9 mouse cellular contexts compared by ENCODE assay signal in the genomic region with DNA sequence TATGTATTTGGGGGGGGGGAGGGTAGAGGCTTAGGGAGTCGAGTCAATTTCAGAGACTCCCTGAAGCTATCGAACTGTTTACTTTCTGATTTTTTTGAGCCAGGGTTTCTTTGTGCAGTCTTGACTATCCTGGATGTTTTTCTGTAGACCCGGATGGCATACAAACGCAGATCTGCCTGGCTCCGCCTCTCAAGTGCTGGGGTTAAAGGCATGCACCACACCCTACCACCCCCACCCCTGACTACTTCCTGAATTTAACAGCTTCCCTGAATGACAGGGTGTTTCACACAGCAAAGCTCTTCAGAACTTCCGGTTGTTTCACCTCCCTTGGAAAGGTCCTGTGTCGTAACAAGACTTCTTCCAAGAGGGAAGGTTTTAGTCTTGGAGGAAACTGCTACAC. TPM values are rescaled to one million over a fixed set of nuclear protein-coding genes. Genes with fewer than 3 reads are reported as not detected.
DNase-seq lines count a peak whose midpoint lies in the region; ATAC-seq and TF ChIP-seq lines count a peak whose summit lies in the region.
"Had no signal": no experiment of that assay in that cellular context is flagged by ENCODE, and none has a peak within 500 bp of the region (broad histone marks: within the 10 kb centered on the region; RNA-seq: fewer than 3 reads in every experiment).

No protein-coding gene starts in this region.

- no peaks in the 10 kb centered on the region for H3K27me3 ChIP-seq in CH12.LX (replicated peaks)
- H3K27me3 ChIP-seq in liver, embryonic 13.5 days: no peaks in the 10 kb centered on the region
- H3K27me3 ChIP-seq in spleen, adult 2 months (ENCODE audit: control insufficient read depth, insufficient read depth, low read length): no peaks in the 10 kb centered on the region
- no peaks in the 10 kb centered on the region for H3K27me3 ChIP-seq in midbrain, embryonic 13.5 days
- no peaks in the 10 kb centered on the region for H3K27me3 ChIP-seq in midbrain, embryonic 15.5 days (replicated peaks)
- no peaks in the 10 kb centered on the region for H3K27me3 ChIP-seq in hindbrain, embryonic 11.5 days (ENCODE audit: control insufficient read depth, insufficient read depth, low read length)
- H3K27me3 ChIP-seq: embryonic facial prominence, embryonic 13.5 days; limb, embryonic 12.5 days had no signal

- peaks cover 0 to 4% of the 10 kb centered on the region in 2 experiments; a peak in 1 of 4 replicates for H3K4me1 ChIP-seq in CH12.LX (ENCODE audit: control insufficient read depth in 1 of 2, insufficient read depth in 2 of 2)
- peaks cover 13% of the 10 kb centered on the region for H3K4me1 ChIP-seq in liver, embryonic 13.5 days (replicated peaks)
- H3K4me1 ChIP-seq in spleen, adult 2 months (ENCODE audit: control insufficient read depth, insufficient read depth, insufficient read length): peaks cover 2% of the 10 kb centered on the region; the same call in 1 of the 2 replicates
- no peaks in the 10 kb centered on the region for H3K4me1 ChIP-seq in midbrain, embryonic 13.5 days (replicated peaks)
- H3K4me1 ChIP-seq in midbrain, embryonic 15.5 days: no peaks in the 10 kb centered on the region
- no peaks in the 10 kb centered on the region for H3K4me1 ChIP-seq in hindbrain, embryonic 11.5 days (replicated peaks; ENCODE audit: control insufficient read depth, insufficient read depth, low read length)
- H3K4me1 ChIP-seq: embryonic facial prominence, embryonic 13.5 days; limb, embryonic 12.5 days had no signal

- peak; percentile 76 for ATAC-seq in liver, embryonic 13.5 days (ENCODE audit: low read depth)
- no peak for ATAC-seq in midbrain, embryonic 13.5 days
- no peak for ATAC-seq in midbrain, embryonic 15.5 days (replicated peaks)
- no peak for ATAC-seq in hindbrain, embryonic 11.5 days (ENCODE audit: low FRiP score)

- no peak overlapping the region for H3K27ac ChIP-seq in CH12.LX (ENCODE audit: insufficient read depth, low read depth)
- H3K27ac ChIP-seq in liver, embryonic 13.5 days: no peak overlapping the region
- peak overlapping the region; percentile 92; the same call in 1 of the 2 replicates for H3K27ac ChIP-seq in spleen, adult 2 months (ENCODE audit: insufficient read depth, low read length)
- H3K27ac ChIP-seq in midbrain, embryonic 13.5 days: no peak overlapping the region
- no peak overlapping the region for H3K27ac ChIP-seq in midbrain, embryonic 15.5 days
- H3K27ac ChIP-seq in hindbrain, embryonic 11.5 days (ENCODE audit: low read depth, low read length): no peak overlapping the region
- H3K27ac ChIP-seq: embryonic facial prominence, embryonic 13.5 days; limb, embryonic 12.5 days had no signal

- no peak overlapping the region for H3K4me3 ChIP-seq in CH12.LX (replicated peaks in 1 of 3; ENCODE audit: low read depth in 2 of 3, low read length in 2 of 3, poor library complexity in 1 of 3)
- H3K4me3 ChIP-seq in liver, embryonic 13.5 days (replicated peaks): no peak overlapping the region
- peak overlapping the region; percentile 34; the same call in 1 of the 2 replicates for H3K4me3 ChIP-seq in spleen, adult 2 months (ENCODE audit: extremely low read depth, insufficient read depth, insufficient read length)
- no peak overlapping the region for H3K4me3 ChIP-seq in midbrain, embryonic 13.5 days (replicated peaks)
- H3K4me3 ChIP-seq in midbrain, embryonic 15.5 days: no peak overlapping the region
- H3K4me3 ChIP-seq in hindbrain, embryonic 11.5 days (ENCODE audit: low read depth, low read length): no peak overlapping the region
- H3K4me3 ChIP-seq: embryonic facial prominence, embryonic 13.5 days; limb, embryonic 12.5 days had no signal

- peak overlapping the region; percentile 44; the same call in 1 of the 2 replicates for H3K4me2 ChIP-seq in CH12.LX (ENCODE audit: insufficient read depth, low read depth, poor library complexity, severe bottlenecking)
- 0 out of 2 replicates have a peak overlapping the region, but pooled peaks have one; percentile 24 for H3K4me2 ChIP-seq in liver, embryonic 13.5 days
- H3K4me2 ChIP-seq in midbrain, embryonic 13.5 days (replicated peaks): no peak overlapping the region
- no peak overlapping the region for H3K4me2 ChIP-seq in midbrain, embryonic 15.5 days
- H3K4me2 ChIP-seq in hindbrain, embryonic 11.5 days (replicated peaks; ENCODE audit: low read depth, low read length): no peak overlapping the region
- H3K4me2 ChIP-seq: embryonic facial prominence, embryonic 13.5 days; limb, embryonic 12.5 days had no signal

- TF ChIP-seq POLR2A in CH12.LX (IDR thresholded peaks at IDR 0.05; ENCODE audit: low read depth, low read length): no peak
- TF ChIP-seq POLR2A in spleen, adult 2 months (IDR thresholded peaks at IDR 0.05; ENCODE audit: low read depth, low read length): no peak

- TF ChIP-seq EP300 in CH12.LX (IDR thresholded peaks at IDR 0.05; ENCODE audit: low read length): no peak

- DNase-seq in CH12.LX (ENCODE audit: extremely low read depth): peak; percentile 66
- DNase-seq in T-cell, adult 2 months (ENCODE audit: low spot score): peak; percentile 67
- DNase-seq in liver, embryonic 13.5 days: peak; percentile 8
- DNase-seq in spleen, adult 2 months (ENCODE audit: low read depth in 1 of 2, low spot score in 2 of 2): peak; percentile 58 to 63
- DNase-seq in hindbrain, embryonic 11.5 days (ENCODE audit: low spot score): no peak

- in situ Hi-C loops in CH12.LX (cut with MboI; ENCODE audit: low pct_ligation_motif_present, low pct_unique_long_range_greater_than_20kb, low sequenced_read_pairs): no loop called here

- H3K9ac ChIP-seq in CH12.LX (ENCODE audit: insufficient read depth, low read depth): no peak overlapping the region
- H3K9ac ChIP-seq in liver, embryonic 13.5 days: no peak overlapping the region
- no peak overlapping the region for H3K9ac ChIP-seq in midbrain, embryonic 13.5 days (replicated peaks)
- H3K9ac ChIP-seq in midbrain, embryonic 15.5 days: no peak overlapping the region
- H3K9ac ChIP-seq in hindbrain, embryonic 11.5 days (ENCODE audit: low read depth, low read length): no peak overlapping the region
- H3K9ac ChIP-seq: embryonic facial prominence, embryonic 13.5 days; limb, embryonic 12.5 days had no signal

- no peak for TF ChIP-seq RAD21 in CH12.LX (IDR thresholded peaks at IDR 0.05; ENCODE audit: low read depth, low read length)

- TF ChIP-seq CTCF in CH12.LX (conservative IDR thresholded peaks at IDR 0.05 in 1 of 2, IDR thresholded peaks at IDR 0.05 in 1 of 2; ENCODE audit: low read depth in 2 of 2, low read length in 2 of 2): no peak
- TF ChIP-seq CTCF in spleen, adult 2 months (IDR thresholded peaks at IDR 0.05; ENCODE audit: extremely low read depth, insufficient read depth, insufficient read length, insufficient replicate concordance): no peak

- H3K36me3 ChIP-seq in CH12.LX (replicated peaks in 1 of 2; ENCODE audit: control insufficient read depth in 1 of 2, insufficient read depth in 1 of 2, low read length in 1 of 2): no peaks in the 10 kb centered on the region
- H3K36me3 ChIP-seq in liver, embryonic 13.5 days: no peaks in the 10 kb centered on the region
- no peaks in the 10 kb centered on the region for H3K36me3 ChIP-seq in spleen, adult 2 months (ENCODE audit: control insufficient read depth, insufficient read depth, low read length)
- no peaks in the 10 kb centered on the region for H3K36me3 ChIP-seq in midbrain, embryonic 13.5 days
- no peaks in the 10 kb centered on the region for H3K36me3 ChIP-seq in midbrain, embryonic 15.5 days (replicated peaks)
- no peaks in the 10 kb centered on the region for H3K36me3 ChIP-seq in hindbrain, embryonic 11.5 days (ENCODE audit: control insufficient read depth, insufficient read depth, low read length)
- H3K36me3 ChIP-seq: embryonic facial prominence, embryonic 13.5 days; limb, embryonic 12.5 days had no signal

- H3K9me3 ChIP-seq in CH12.LX (replicated peaks; ENCODE audit: low read length): no peaks in the 10 kb centered on the region
- H3K9me3 ChIP-seq in liver, embryonic 13.5 days (replicated peaks): no peaks in the 10 kb centered on the region
- no peaks in the 10 kb centered on the region for H3K9me3 ChIP-seq in midbrain, embryonic 13.5 days
- H3K9me3 ChIP-seq in midbrain, embryonic 15.5 days: no peaks in the 10 kb centered on the region
- no peaks in the 10 kb centered on the region for H3K9me3 ChIP-seq in hindbrain, embryonic 11.5 days (ENCODE audit: control insufficient read depth, low read length)
- H3K9me3 ChIP-seq: embryonic facial prominence, embryonic 13.5 days; limb, embryonic 12.5 days had no signal

- H3K79me2 ChIP-seq in CH12.LX (replicated peaks; ENCODE audit: control insufficient read depth, extremely low read depth, insufficient read depth, poor library complexity, severe bottlenecking): no peaks in the 10 kb centered on the region

- 23% methylated on average over 7 of the region's 7 CpGs for WGBS in liver, embryonic 13.5 days (ENCODE audit: insufficient replicate concordance)
- WGBS in spleen, adult 2 months: 31% methylated on average over 7 of the region's 7 CpGs
- 72% methylated on average over 7 of the region's 7 CpGs for WGBS in midbrain, embryonic 13.5 days
- 72% methylated on average over 7 of the region's 7 CpGs for WGBS in midbrain, embryonic 15.5 days
- WGBS in hindbrain, embryonic 11.5 days: 68% methylated on average over 7 of the region's 7 CpGs

- dilution Hi-C loops in CH12.LX (cut with MboI; ENCODE audit: extremely low pct_ligation_motif_present, extremely low pct_unique_long_range_greater_than_20kb, low sequenced_read_pairs): no loop called here

TF ChIP-seq in CH12.LX, 34 proteins besides CTCF, POLR2A, EP300 and RAD21 (continues in another document):
- peak; percentile 30; the same call in 1 of the 2 replicates for TF ChIP-seq HCFC1 (IDR thresholded peaks at IDR 0.05; ENCODE audit: low read depth, low read length)

RNA-seq across cellular contexts. Expression of gene Utp14a, which starts 22.2 kb away (rescaled TPM):
- total RNA-seq in CH12.LX (2012; rRNA removed) (29.3 and 36.2 TPM in 2 replicates), CH12.LX (2014; rRNA removed) (44.2 and 52.9 TPM in 2 replicates)
- 48.7 and 53.8 TPM in 2 replicates for polyA plus RNA-seq in CH12.LX (2012; ENCODE audit: insufficient read length, low read depth)
- polyA plus RNA-seq in liver, embryonic 13.5 days (2015; fragmentation: Nextera tagmentation; extraction: Ambion mirVana): 16.6 and 21.6 TPM in 2 replicates
- polyA plus RNA-seq in spleen, adult 2 months (2012; rRNA removed): 2.1 and 2.4 TPM in 2 replicates
- 19.0 and 20.9 TPM in 2 replicates for polyA plus RNA-seq in midbrain, embryonic 13.5 days (2015; fragmentation: Nextera tagmentation; extraction: Ambion mirVana)
- polyA plus RNA-seq in midbrain, embryonic 15.5 days (2015; fragmentation: Nextera tagmentation; extraction: Ambion mirVana): 13.3 and 16.0 TPM in 2 replicates
- 20.3 and 23.4 TPM in 2 replicates for polyA plus RNA-seq in hindbrain, embryonic 11.5 days (2014; fragmentation: Nextera tagmentation; extraction: Ambion mirVana)

RNA-seq across cellular contexts. Expression of gene Zdhhc9, which starts 25.7 kb away (rescaled TPM):
- 3.8 and 4.5 TPM in 2 replicates for total RNA-seq in CH12.LX (2012; rRNA removed)
- 3.5 and 4.3 TPM in 2 replicates for total RNA-seq in CH12.LX (2014; rRNA removed)
- 12.3 and 13.9 TPM in 2 replicates for polyA plus RNA-seq in CH12.LX (2012; ENCODE audit: insufficient read length, low read depth)
- 2.0 and 2.4 TPM in 2 replicates for polyA plus RNA-seq in liver, embryonic 13.5 days (2015; fragmentation: Nextera tagmentation; extraction: Ambion mirVana)
- 9.7 and 11.2 TPM in 2 replicates for polyA plus RNA-seq in spleen, adult 2 months (2012; rRNA removed)
- polyA plus RNA-seq in midbrain, embryonic 13.5 days (2015; fragmentation: Nextera tagmentation; extraction: Ambion mirVana): 8.5 and 8.6 TPM in 2 replicates
- polyA plus RNA-seq in midbrain, embryonic 15.5 days (2015; fragmentation: Nextera tagmentation; extraction: Ambion mirVana): 10.4 and 11.3 TPM in 2 replicates
- 4.6 and 7.1 TPM in 2 replicates for polyA plus RNA-seq in hindbrain, embryonic 11.5 days (2014; fragmentation: Nextera tagmentation; extraction: Ambion mirVana)

Comparison
In these comparisons a context has a peak if more than half of its experiments do, and no peak if none do; other contexts are left out.
1. H3K4me2 ChIP-seq: peak in CH12.LX (single experiment) and liver, embryonic 13.5 days (single experiment); none in midbrain, embryonic 13.5 days (single experiment), midbrain, embryonic 15.5 days (single experiment) and hindbrain, embryonic 11.5 days (single experiment).